Mouse (Mus musculus): ENCODE measurements around the gene A730061H03Rik. TPM values are rescaled to one million over a fixed set of nuclear protein-coding genes. Genes with fewer than 3 reads are reported as not detected.

Gene A730061H03Rik
- total RNA-seq, 4 experiments from 2014 or later, result 0.70 to 1.2 (median 0.81) TPM; not detected in 1

Other genes with a start within 250 kb of the A730061H03Rik start
- gene Dhrs4, start 81.6 kb downstream of the A730061H03Rik start, total RNA-seq (2022), result 10 to 100 TPM; 51.9 to 72.7 (median 66.9) TPM
- 10 to 100 TPM in 2 of 4 experiments, 1 to 10 TPM in 2; 5.7 to 14.0 (median 8.6) TPM for gene Carmil3, start 69.8 kb downstream of the A730061H03Rik start, total RNA-seq (2022)
- under 1 TPM; 0.09 to 0.35 (median 0.27) TPM for gene Cpne6, start 50.0 kb downstream of the A730061H03Rik start, total RNA-seq (2022)
- not detected for gene Nrl, start 35.4 kb downstream of the A730061H03Rik start, total RNA-seq (2022)
- 10 to 100 TPM; 36.5 to 44.6 (median 40.6) TPM for gene Pck2, start 20.1 kb downstream of the A730061H03Rik start, total RNA-seq (2022)
- gene Dcaf11, start 400 bp downstream of the A730061H03Rik start, total RNA-seq (2022), result 100 to 1,000 TPM; 146 to 159 (median 158) TPM
- gene Fitm1, start 15.2 kb upstream of the A730061H03Rik start, total RNA-seq (2022), result under 1 TPM; 0.74 to 0.98 (median 0.85) TPM
- gene Psme1, start 17.7 kb upstream of the A730061H03Rik start, total RNA-seq (2022), result 100 to 1,000 TPM; 253 to 384 (median 292) TPM
- 10 to 100 TPM; 47.3 to 50.6 (median 49.7) TPM for gene Emc9, start 24.9 kb upstream of the A730061H03Rik start, total RNA-seq (2022)
- gene Psme2, start 30.7 kb upstream of the A730061H03Rik start, total RNA-seq (2022), result 100 to 1,000 TPM; 325 to 423 (median 363) TPM
- 10 to 100 TPM; 33.3 to 52.1 (median 39.2) TPM for gene Rnf31, start 31.3 kb upstream of the A730061H03Rik start, total RNA-seq (2022)
- 10 to 100 TPM; 20.2 to 28.5 (median 27.6) TPM for gene Irf9, start 43.2 kb upstream of the A730061H03Rik start, total RNA-seq (2022)
- gene Rec8, start 57.6 kb upstream of the A730061H03Rik start, total RNA-seq (2022), result 10 to 100 TPM; 12.0 to 18.1 (median 13.1) TPM
- gene Ipo4, start 75.6 kb upstream of the A730061H03Rik start, total RNA-seq (2022), result 100 to 1,000 TPM in 3 of 4 experiments, 10 to 100 TPM in 1; 93.7 to 140 (median 111) TPM
- 1 to 10 TPM in 2 of 4 experiments, not detected in 2; 1.5 to 1.9 TPM for gene Gm49378, start 77.5 kb upstream of the A730061H03Rik start, total RNA-seq (2022)
- 100 to 1,000 TPM in 2 of 4 experiments, 10 to 100 TPM in 2; 95.2 to 101 (median 98.7) TPM for gene Tm9sf1, start 83.4 kb upstream of the A730061H03Rik start, total RNA-seq (2022)
- 1 to 10 TPM in 2 of 4 experiments, under 1 TPM in 2; 0.93 to 2.0 (median 1.5) TPM for gene Tssk4, start 89.8 kb upstream of the A730061H03Rik start, total RNA-seq (2022)
- gene Mdp1, start 100.1 kb upstream of the A730061H03Rik start, total RNA-seq (2022), result 10 to 100 TPM; 59.0 to 65.8 (median 62.3) TPM
- gene Gmpr2, start 111.5 kb upstream of the A730061H03Rik start, total RNA-seq (2022), result 10 to 100 TPM; 26.3 to 36.5 (median 32.8) TPM
- gene Nedd8, start 111.7 kb upstream of the A730061H03Rik start, total RNA-seq (2022), result 100 to 1,000 TPM; 299 to 385 (median 359) TPM
- gene Tinf2, start 121.4 kb upstream of the A730061H03Rik start, total RNA-seq (2022), result 10 to 100 TPM; 25.5 to 44.5 (median 34.2) TPM
- gene Tgm1, start 153.5 kb upstream of the A730061H03Rik start, total RNA-seq (2022), result under 1 TPM; 0.17 to 0.46 (median 0.30) TPM
- 10 to 100 TPM; 20.2 to 31.5 (median 26.1) TPM for gene Rabggta, start 161.9 kb upstream of the A730061H03Rik start, total RNA-seq (2022)
- gene Dhrs1, start 185.3 kb upstream of the A730061H03Rik start, total RNA-seq (2022), result 10 to 100 TPM; 67.5 to 76.9 (median 71.0) TPM
- 10 to 100 TPM; 17.7 to 20.5 (median 19.1) TPM for gene Nop9, start 185.3 kb upstream of the A730061H03Rik start, total RNA-seq (2022)
- under 1 TPM in 2 of 4 experiments, not detected in 2; 0.31 to 0.49 TPM for gene Cideb, start 198.1 kb upstream of the A730061H03Rik start, total RNA-seq (2022)
- gene Ltb4r2, start 201.0 kb upstream of the A730061H03Rik start, total RNA-seq (2022), result under 1 TPM in 1 of 4 experiments, not detected in 3; 0.17 TPM
- gene Ltb4r1, start 205.6 kb upstream of the A730061H03Rik start, total RNA-seq (2022), result under 1 TPM; 0.31 to 0.75 (median 0.43) TPM
- gene Adcy4, start 223.7 kb upstream of the A730061H03Rik start, total RNA-seq (2022), result 1 to 10 TPM; 5.2 to 9.1 (median 7.8) TPM
- 1 to 10 TPM; 3.0 to 6.2 (median 5.8) TPM for gene Ripk3, start 228.5 kb upstream of the A730061H03Rik start, total RNA-seq (2022)

Measured in adrenal gland, adult 8-10 months (tissue).